Mouse (Mus musculus) ES-E14 (cell line): ENCODE measurements around the gene Tex52.

Source experiments
- MAFK ChIP-seq: IDR thresholded peaks from 2 replicates; pipeline ENCODE4 v1.6.1; 2014; ENCODE audit warnings: mild to moderate bottlenecking, low read depth, low read length, inconsistent platforms; ENCODE audit not compliant: insufficient read depth
- ZC3H11A ChIP-seq: IDR thresholded peaks from 2 replicates; pipeline ENCODE4 v1.6.1; 2012; ENCODE audit warnings: low read depth, mild to moderate bottlenecking, inconsistent platforms, low read length, borderline replicate concordance
- ZNF384 ChIP-seq: IDR thresholded peaks from 2 replicates; pipeline ENCODE4 v1.6.1; 2012; ENCODE audit warnings: low read depth, low read length, inconsistent platforms

DNA sequence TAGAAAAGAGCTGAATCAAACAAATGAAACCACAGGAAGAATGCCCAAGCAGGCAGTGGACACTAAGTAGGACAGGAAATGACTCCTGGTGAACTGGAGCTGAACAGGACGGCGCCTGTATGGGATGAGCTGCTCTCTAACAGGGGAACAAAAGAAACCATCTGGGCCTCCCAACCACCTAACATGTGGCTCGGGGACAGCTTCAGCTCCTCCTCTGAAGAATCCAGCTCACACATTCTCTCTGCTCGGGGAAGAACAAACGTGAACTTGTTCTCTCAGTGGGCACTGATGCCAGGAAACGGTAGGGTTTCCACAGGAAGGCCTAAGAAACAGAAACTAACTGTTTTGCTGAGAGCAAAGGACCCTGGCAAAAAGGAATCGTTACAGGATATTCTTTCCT lies 25.5 kb upstream of the Tex52 start:
- TF ChIP-seq ZC3H11A (no peak), ZNF384 (no peak), MAFK (no peak)
